Mouse (Mus musculus): ENCODE data around the gene Pecam1. TPM values are rescaled to one million over a fixed set of nuclear protein-coding genes. Genes with fewer than 3 reads are reported as not detected.

The Pecam1 gene
- polyA plus RNA-seq (2015; fragmentation: Nextera tagmentation; extraction: Ambion mirVana) = 20.4 and 23.7 TPM in 2 replicates

GRCm38 (mm10) chr11:106750121-106750751 is at the start of gene Pecam1:
TSS of gene Pecam1 (minus strand) at chr11:106750628.

DNA sequence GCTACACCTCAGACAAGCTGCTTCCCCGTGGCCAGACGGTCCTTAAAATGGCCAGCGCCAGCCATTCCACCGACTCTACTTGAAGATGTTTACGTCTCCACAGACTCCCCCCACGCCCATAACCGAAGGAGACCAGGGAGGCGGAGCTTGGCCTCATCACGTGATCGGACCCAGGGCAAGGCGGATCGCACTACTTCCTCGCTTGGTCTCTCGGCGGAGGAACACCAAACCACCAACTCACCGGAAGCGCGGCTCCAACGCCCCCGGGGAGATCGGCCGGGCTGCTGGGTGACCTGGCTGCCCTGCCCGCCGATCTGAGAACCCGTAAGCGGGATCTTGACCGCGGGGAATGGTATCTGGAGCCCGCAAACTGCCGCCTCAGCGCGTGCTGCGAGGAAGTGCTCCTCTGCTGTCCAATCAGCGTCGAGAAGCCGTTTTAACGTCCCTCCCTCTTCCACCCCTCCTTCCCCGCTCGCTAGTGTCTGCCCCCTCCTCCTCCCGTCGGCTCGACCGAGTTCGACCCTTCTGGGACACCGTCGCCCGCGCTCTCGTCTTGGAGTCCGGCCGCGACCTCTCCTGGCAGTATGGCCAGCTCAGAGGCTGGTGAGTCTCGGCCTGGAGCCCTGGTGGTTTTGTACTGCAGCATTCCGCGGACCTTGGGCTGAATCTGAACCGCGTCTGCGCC is 38.5 kb upstream of the Pecam1 start, which contains the start of the genes Ddx5 and Cep95:
TSS of gene Ddx5 (minus strand) at position 411 of the 685 bp plus-strand sequence.
TSS of gene Cep95 (plus strand) at position 478 of the 685 bp plus-strand sequence.

GRCm38 (mm10) chr11:106779388-106780088 is 29.1 kb upstream of the Pecam1 start, which contains the start of gene Polg2:
TSS of gene Polg2 (minus strand) at chr11:106779537.

DNA sequence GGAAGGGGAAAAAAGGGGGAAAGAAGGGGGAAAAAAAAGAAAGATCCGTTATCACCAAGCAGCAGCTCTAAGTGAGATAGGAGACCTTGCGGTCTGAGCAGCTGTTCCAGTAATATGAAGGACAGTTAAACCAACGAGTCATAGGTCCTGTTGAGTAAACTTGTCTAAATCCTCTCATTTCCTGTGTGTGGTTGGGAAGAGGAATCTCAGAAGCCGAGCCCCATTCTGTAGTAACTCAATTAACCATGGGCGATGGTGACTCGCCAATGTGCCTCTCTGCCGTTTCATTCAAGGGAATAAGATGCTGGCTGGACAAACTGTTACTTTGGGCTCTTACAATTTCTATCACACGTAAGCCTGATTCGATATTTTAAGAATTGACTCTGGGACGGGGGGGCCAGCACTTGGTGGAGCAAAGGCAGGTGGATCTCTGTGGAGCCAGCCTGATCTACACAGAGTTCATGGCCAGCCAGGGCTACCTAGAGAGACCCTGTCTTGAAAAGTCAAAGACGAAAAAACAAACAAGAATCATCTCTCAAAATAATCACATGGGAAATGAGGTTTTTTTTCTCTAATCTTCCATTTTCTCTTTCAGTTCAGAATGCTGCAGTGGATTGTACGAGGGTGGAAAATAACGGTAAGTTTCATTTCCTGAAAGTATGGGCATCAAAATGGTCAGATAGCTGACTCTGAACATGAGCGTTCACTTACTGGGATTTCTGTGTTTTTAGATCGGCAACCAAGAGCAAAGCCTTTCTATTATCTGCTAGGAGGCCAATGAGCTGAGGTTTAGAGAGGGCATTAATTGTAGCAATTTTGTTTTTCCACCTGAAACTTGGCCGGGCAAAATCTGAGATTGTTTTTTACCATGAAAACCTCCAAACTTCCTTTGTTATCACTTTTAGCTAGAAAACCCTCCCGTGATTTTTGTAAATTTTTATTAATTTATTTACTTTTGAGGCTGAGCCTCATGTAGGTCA is 901 bp upstream of the Pecam1 start, which contains the start of gene Milr1:
TSS of gene Milr1 (plus strand) at position 188 of the 980 bp plus-strand sequence.

DNA sequence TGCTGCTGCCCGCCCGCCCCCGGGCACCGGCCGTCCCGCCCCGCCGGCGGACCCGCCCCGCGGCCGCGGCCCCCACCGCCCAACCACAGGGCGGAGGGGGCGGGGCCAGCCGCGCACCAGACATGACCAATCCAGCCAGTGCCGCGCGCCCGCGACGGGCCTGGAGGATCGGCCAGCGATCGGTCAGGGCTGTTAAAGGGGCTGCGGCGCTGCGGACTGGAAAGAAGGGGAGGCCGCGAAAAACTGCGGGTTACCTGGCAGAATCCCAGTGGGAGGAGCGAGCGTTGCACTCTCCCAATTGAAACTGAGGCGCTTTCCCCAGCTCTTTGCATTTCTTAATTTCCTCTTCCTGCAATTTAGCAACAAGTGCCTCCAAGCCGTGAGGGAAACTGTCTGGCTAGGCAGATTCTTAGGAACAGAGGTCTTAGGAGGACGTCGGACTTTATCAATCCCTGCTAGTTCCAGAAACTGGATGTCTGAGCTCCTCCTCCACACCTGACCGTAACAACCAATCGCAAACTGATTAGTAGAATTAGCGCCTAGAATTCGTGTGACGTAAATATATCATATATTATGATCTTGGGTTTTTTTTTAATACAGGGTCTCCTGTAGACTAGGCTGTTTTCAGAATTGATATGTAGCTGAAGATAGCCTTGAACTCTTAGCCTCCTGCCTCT is 137.3 kb downstream of the Pecam1 start, which contains the start of gene Tex2:
TSS of gene Tex2 (minus strand) at position 463 of the 677 bp plus-strand sequence.

Other genes starting within 250 kb of the Pecam1 start
- gene Tex2, start 137.2 kb downstream of the Pecam1 start, polyA plus RNA-seq (2015; fragmentation: Nextera tagmentation; extraction: Ambion mirVana) = 6.1 and 6.7 TPM in 2 replicates
- gene Milr1, start 598 bp upstream of the Pecam1 start, polyA plus RNA-seq (2015; fragmentation: Nextera tagmentation; extraction: Ambion mirVana) = 7.9 and 12.2 TPM in 2 replicates
- 7.1 and 7.8 TPM in 2 replicates for gene Polg2, start 28.9 kb upstream of the Pecam1 start, polyA plus RNA-seq (2015; fragmentation: Nextera tagmentation; extraction: Ambion mirVana)
- gene Ddx5, start 38.6 kb upstream of the Pecam1 start, polyA plus RNA-seq (2015; fragmentation: Nextera tagmentation; extraction: Ambion mirVana) = 200 and 214 TPM in 2 replicates
- gene Cep95, start 38.6 kb upstream of the Pecam1 start, polyA plus RNA-seq (2015; fragmentation: Nextera tagmentation; extraction: Ambion mirVana) = 10.7 and 14.1 TPM in 2 replicates
- 5.4 and 6.8 TPM in 2 replicates for gene Smurf2, start 170.1 kb upstream of the Pecam1 start, polyA plus RNA-seq (2015; fragmentation: Nextera tagmentation; extraction: Ambion mirVana)
- gene Kpna2, start 248.9 kb upstream of the Pecam1 start, polyA plus RNA-seq (2015; fragmentation: Nextera tagmentation; extraction: Ambion mirVana) = 210 and 218 TPM in 2 replicates